Mouse (Mus musculus): ENCODE results near the gene Spryd4. TPM values are rescaled to one million over a fixed set of nuclear protein-coding genes. Genes with fewer than 3 reads are reported as not detected.
A peak's percentile ranks its signal among the peaks of the same experiment; 100 is the strongest.
"Not testable (repeated sequence)": the region's sequence is repeated elsewhere in the genome, so short reads cannot be mapped to it uniquely, and the experiment has no call there.

The Spryd4 gene
- 24.1 and 24.7 TPM in 2 replicates for polyA plus RNA-seq (2015; fragmentation: Nextera tagmentation; extraction: Ambion mirVana)

GRCm38 (mm10) chr10:128211390-128212108, at the start of gene Spryd4:
Spryd4 (minus strand) TSS chr10:128211807.
- under 1% methylated on average over 30 of the region's 30 CpGs for WGBS (ENCODE audit: insufficient replicate concordance)
- H3K27ac ChIP-seq: peak within 1 kb of the TSS; percentile 71
- H3K36me3 ChIP-seq: peaks cover 16% of the 10 kb centered on the region; the same call in 1 of the 2 replicates
- peak within 1 kb of the TSS; percentile 97 for H3K4me2 ChIP-seq
- H3K27me3 ChIP-seq: peaks cover 3% of the 10 kb centered on the region; the same call in 1 of the 2 replicates
- DNase-seq: peak; percentile 85
- peak within 1 kb of the TSS; percentile 79 for H3K9ac ChIP-seq
- ATAC-seq (ENCODE audit: low read depth): peak; percentile 85
- no peaks in the 10 kb centered on the region for H3K9me3 ChIP-seq (replicated peaks)
- peak within 1 kb of the TSS; percentile 73 for H3K4me3 ChIP-seq (replicated peaks)
- peaks cover 29% of the 10 kb centered on the region for H3K4me1 ChIP-seq (replicated peaks)

- 79% methylated on average over 7 of the region's 7 CpGs for WGBS (ENCODE audit: insufficient replicate concordance)
- not testable (repeated sequence) for H3K27ac ChIP-seq; H3K4me2 ChIP-seq; H3K27me3 ChIP-seq; H3K9ac ChIP-seq; H3K9me3 ChIP-seq (replicated peaks); H3K4me1 ChIP-seq (replicated peaks); DNase-seq; H3K36me3 ChIP-seq; ATAC-seq (ENCODE audit: low read depth); H3K4me3 ChIP-seq (replicated peaks)
Observed at GRCm38 (mm10) chr10:128260376-128260775, 48.8 kb upstream of the Spryd4 start.

GRCm38 (mm10) chr10:128259946-128260345, 48.3 kb upstream of the Spryd4 start:
- H3K4me1 ChIP-seq (replicated peaks): peaks cover 4% of the 10 kb centered on the region; the same call in 1 of the 2 replicates
- H3K27ac ChIP-seq: no peak overlapping the region
- no peaks in the 10 kb centered on the region for H3K36me3 ChIP-seq
- 59% methylated on average over 5 of the region's 5 CpGs for WGBS (ENCODE audit: insufficient replicate concordance)
- ATAC-seq (ENCODE audit: low read depth) (no peak), DNase-seq (no peak)
- no peaks in the 10 kb centered on the region for H3K27me3 ChIP-seq
- no peaks in the 10 kb centered on the region for H3K9me3 ChIP-seq (replicated peaks)
- no peak overlapping the region for H3K9ac ChIP-seq
- H3K4me2 ChIP-seq: no peak overlapping the region
- no peak overlapping the region for H3K4me3 ChIP-seq (replicated peaks)

- Histone ChIP-seq H3K9ac (no peak overlapping the region), H3K4me2 (no peak overlapping the region), H3K36me3 (no peaks in the 10 kb centered on the region), H3K27ac (peak overlapping the region; percentile 6; the same call in 1 of the 2 replicates), H3K9me3 (replicated peaks) (no peaks in the 10 kb centered on the region), H3K27me3 (no peaks in the 10 kb centered on the region), H3K4me1 (replicated peaks) (peaks cover 4% of the 10 kb centered on the region; the same call in 1 of the 2 replicates), H3K4me3 (replicated peaks) (no peak overlapping the region)
- peak; percentile 52; the same call in 1 of the 2 replicates for ATAC-seq (ENCODE audit: low read depth)
- WGBS (ENCODE audit: insufficient replicate concordance): 28% methylated on average over 4 of the region's 4 CpGs
- no peak for DNase-seq
Observed at GRCm38 (mm10) chr10:128258953-128259352, 47.3 kb upstream of the Spryd4 start.

GRCm38 (mm10) chr10:128256328-128256727, 44.7 kb upstream of the Spryd4 start:
- Histone ChIP-seq H3K27ac (no peak overlapping the region), H3K36me3 (peaks cover 16% of the 10 kb centered on the region), H3K4me2 (no peak overlapping the region), H3K4me1 (replicated peaks) (peaks cover 4% of the 10 kb centered on the region; the same call in 1 of the 2 replicates), H3K27me3 (no peaks in the 10 kb centered on the region), H3K9ac (no peak overlapping the region), H3K9me3 (replicated peaks) (no peaks in the 10 kb centered on the region), H3K4me3 (replicated peaks) (no peak overlapping the region)
- DNase-seq (no peak), ATAC-seq (ENCODE audit: low read depth) (no peak)
- WGBS (ENCODE audit: insufficient replicate concordance): 80% methylated on average over 8 of the region's 8 CpGs

GRCm38 (mm10) chr10:128255925-128256324, 44.3 kb upstream of the Spryd4 start:
- DNase-seq (no peak), ATAC-seq (ENCODE audit: low read depth) (no peak)
- Histone ChIP-seq H3K27ac (no peak overlapping the region), H3K36me3 (peaks cover 20% of the 10 kb centered on the region), H3K4me1 (replicated peaks) (peaks cover 4% of the 10 kb centered on the region; the same call in 1 of the 2 replicates), H3K4me2 (no peak overlapping the region), H3K4me3 (replicated peaks) (no peak overlapping the region), H3K27me3 (no peaks in the 10 kb centered on the region), H3K9ac (no peak overlapping the region), H3K9me3 (replicated peaks) (no peaks in the 10 kb centered on the region)
- WGBS (ENCODE audit: insufficient replicate concordance): 69% methylated on average over 8 of the region's 8 CpGs

- ATAC-seq (ENCODE audit: low read depth) (no peak), DNase-seq (no peak)
- peaks cover 42% of the 10 kb centered on the region for H3K36me3 ChIP-seq
- no peaks in the 10 kb centered on the region for H3K9me3 ChIP-seq (replicated peaks)
- H3K27me3 ChIP-seq: no peaks in the 10 kb centered on the region
- H3K9ac ChIP-seq: no peak within 1 kb of the TSS
- no peak within 1 kb of the TSS for H3K4me3 ChIP-seq (replicated peaks)
- H3K27ac ChIP-seq: peak within 1 kb of the TSS; percentile 51; the same call in 1 of the 2 replicates
- no peak within 1 kb of the TSS for H3K4me2 ChIP-seq
- WGBS (ENCODE audit: insufficient replicate concordance): 80% methylated on average over 4 of the region's 4 CpGs
- no peaks in the 10 kb centered on the region; the same call in 1 of the 2 replicates for H3K4me1 ChIP-seq (replicated peaks)
Observed at GRCm38 (mm10) chr10:128253677-128254255, 42.2 kb upstream of the Spryd4 start, which contains the start of gene Apon. Apon (plus strand) TSS chr10:128254096.

- ATAC-seq (ENCODE audit: low read depth): no peak
- Histone ChIP-seq H3K4me3 (replicated peaks) (no peak overlapping the region), H3K36me3 (peaks cover 74% of the 10 kb centered on the region), H3K27me3 (no peaks in the 10 kb centered on the region), H3K4me1 (replicated peaks) (no peaks in the 10 kb centered on the region), H3K9me3 (replicated peaks) (no peaks in the 10 kb centered on the region), H3K9ac (no peak overlapping the region), H3K27ac (no peak overlapping the region), H3K4me2 (no peak overlapping the region)
- DNase-seq: no peak
- WGBS (ENCODE audit: insufficient replicate concordance): 83% methylated on average over 13 of the region's 13 CpGs
Observed at GRCm38 (mm10) chr10:128250565-128250964, 39.0 kb upstream of the Spryd4 start.

GRCm38 (mm10) chr10:128247020-128247732, 35.6 kb upstream of the Spryd4 start:
- WGBS (ENCODE audit: insufficient replicate concordance): 86% methylated on average over 17 of the region's 17 CpGs
- Histone ChIP-seq H3K27me3 (no peaks in the 10 kb centered on the region), H3K4me1 (replicated peaks) (no peaks in the 10 kb centered on the region), H3K4me3 (replicated peaks) (no peak overlapping the region), H3K9me3 (replicated peaks) (no peaks in the 10 kb centered on the region), H3K4me2 (no peak overlapping the region), H3K9ac (no peak overlapping the region), H3K36me3 (peaks cover 100% of the 10 kb centered on the region), H3K27ac (no peak overlapping the region)
- no peak for ATAC-seq (ENCODE audit: low read depth)
- DNase-seq: no peak

- peaks cover 100% of the 10 kb centered on the region for H3K36me3 ChIP-seq
- ATAC-seq (ENCODE audit: low read depth): no peak
- WGBS (ENCODE audit: insufficient replicate concordance): 94% methylated on average over 15 of the region's 15 CpGs
- H3K27ac ChIP-seq: no peak overlapping the region
- no peaks in the 10 kb centered on the region for H3K9me3 ChIP-seq (replicated peaks)
- DNase-seq: no peak
- H3K4me1 ChIP-seq (replicated peaks): peaks cover 13% of the 10 kb centered on the region
- no peak overlapping the region for H3K4me2 ChIP-seq
- H3K9ac ChIP-seq: no peak overlapping the region
- H3K27me3 ChIP-seq: no peaks in the 10 kb centered on the region
- no peak overlapping the region for H3K4me3 ChIP-seq (replicated peaks)
Observed at GRCm38 (mm10) chr10:128244121-128244520, 32.5 kb upstream of the Spryd4 start.

GRCm38 (mm10) chr10:128243252-128243651, 31.6 kb upstream of the Spryd4 start:
- H3K4me3 ChIP-seq (replicated peaks): no peak overlapping the region
- H3K4me1 ChIP-seq (replicated peaks): peaks cover 21% of the 10 kb centered on the region
- no peaks in the 10 kb centered on the region for H3K27me3 ChIP-seq
- H3K27ac ChIP-seq: no peak overlapping the region
- DNase-seq: no peak
- no peak overlapping the region for H3K4me2 ChIP-seq
- H3K36me3 ChIP-seq: peaks cover 94% of the 10 kb centered on the region
- H3K9me3 ChIP-seq (replicated peaks): no peaks in the 10 kb centered on the region
- ATAC-seq (ENCODE audit: low read depth): no peak
- 91% methylated on average over 8 of the region's 8 CpGs for WGBS (ENCODE audit: insufficient replicate concordance)
- H3K9ac ChIP-seq: no peak overlapping the region
